Mouse (Mus musculus): ENCODE measurements around the gene Fam126b.

DNA sequence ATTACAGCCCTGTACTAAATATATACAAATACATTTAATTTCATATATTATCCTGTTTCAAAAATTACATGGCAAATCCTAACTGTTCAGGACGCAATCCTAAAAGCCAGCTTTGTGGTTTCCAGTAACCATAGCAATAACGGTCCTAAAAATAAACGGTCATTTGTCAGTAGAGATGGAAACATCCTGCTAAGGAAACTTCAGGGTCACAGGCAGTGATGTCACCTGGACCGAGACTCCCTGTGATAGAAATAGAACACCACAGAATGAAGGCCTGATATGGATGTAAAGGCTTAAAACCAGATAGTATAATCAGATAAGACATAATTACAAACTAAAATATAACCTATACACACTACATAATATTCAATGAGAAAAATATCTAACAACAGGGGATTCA is 17.6 kb upstream of the Fam126b start:
- TF ChIP-seq MYOG (IDR thresholded peaks at IDR 0.05; ENCODE audit: control insufficient read depth, extremely low read depth, insufficient read length): no peak
- no peak for TF ChIP-seq CTCF (IDR thresholded peaks at IDR 0.05; ENCODE audit: control insufficient read depth, insufficient read depth, insufficient read length)
- TF ChIP-seq MYOD1 (IDR thresholded peaks at IDR 0.05; ENCODE audit: control insufficient read depth, insufficient read length, low read depth): no peak
- no peak for TF ChIP-seq FOSL1 (IDR thresholded peaks at IDR 0.05; ENCODE audit: insufficient read depth, low read length, poor library complexity, severe bottlenecking)
- TF ChIP-seq USF1 (IDR thresholded peaks at IDR 0.05; ENCODE audit: low read depth): no peak
- no peak for TF ChIP-seq CEBPB (IDR thresholded peaks at IDR 0.05; ENCODE audit: low read depth)
